Mouse (Mus musculus) heart, postnatal 25 days (tissue): ENCODE measurements around the gene Chil3. TPM values are rescaled to one million over a fixed set of nuclear protein-coding genes. Genes with fewer than 3 reads are reported as not detected.

Experiments used
- total RNA-seq, 2 experiments: library from RNA; stranded (reverse); gene quantifications; 2 replicates each; pipeline ENCODE4 v1.2.3; 2021

Chil3 gene
- total RNA-seq, 2 experiments from 2014 or later = 0.22 TPM; not detected in 1

Other genes with a start within 250 kb of the Chil3 start
- under 1 TPM; 0.60 to 0.84 TPM for gene I830077J02Rik, start 234.9 kb downstream of the Chil3 start, total RNA-seq
- gene Wdr77, start 208.2 kb downstream of the Chil3 start, total RNA-seq = 10 to 100 TPM; 43.5 to 44.9 TPM
- gene Atp5f1, start 207.5 kb downstream of the Chil3 start, total RNA-seq = 1,000 to 10,000 TPM; 1,206 to 1,242 TPM
- gene Ovgp1, start 193.9 kb downstream of the Chil3 start, total RNA-seq = under 1 TPM; 0.17 to 0.29 TPM
- gene Pifo, start 152.9 kb downstream of the Chil3 start, total RNA-seq = not detected
- not detected for gene Chil5, start 134.8 kb downstream of the Chil3 start, total RNA-seq
- not detected for gene Chia1, start 54.3 kb downstream of the Chil3 start, total RNA-seq
- not detected for gene Chil4, start 51.9 kb upstream of the Chil3 start, total RNA-seq
- gene Chil6, start 238.6 kb upstream of the Chil3 start, total RNA-seq = not detected